Mouse (Mus musculus): ENCODE data around the gene Foxd1. TPM values are rescaled to one million over a fixed set of nuclear protein-coding genes. Genes with fewer than 3 reads are reported as not detected.
A peak's percentile ranks its signal among the peaks of the same experiment; 100 is the strongest.

Foxd1 gene
- polyA plus RNA-seq (2012; rRNA removed) (under 0.01 TPM in 1 of 2 replicates, not detected in the other), polyA plus RNA-seq (2014; fragmentation: Nextera tagmentation; extraction: Ambion mirVana) (not detected in 2 replicates)

- no peaks in the 10 kb centered on the region for H3K4me1 ChIP-seq (replicated peaks; ENCODE audit: control insufficient read depth in 2 of 2, insufficient read depth in 2 of 2, low read length in 1 of 2)
- under 1% methylated on average over 63 of the region's 76 CpGs for WGBS (ENCODE audit: insufficient replicate concordance)
- no peak for DNase-seq (ENCODE audit: low read depth in 3 of 3, low spot score in 3 of 3)
- no peak within 1 kb of the TSS for H3K9ac ChIP-seq (replicated peaks)
- no peak; the same call in 1 of the 2 replicates for ATAC-seq (ENCODE audit: insufficient read depth)
- H3K27ac ChIP-seq, result no peak within 1 kb of the TSS
- H3K9me3 ChIP-seq (ENCODE audit: control insufficient read depth, low read length), result no peaks in the 10 kb centered on the region
- peaks cover 87% of the 10 kb centered on the region for H3K27me3 ChIP-seq (ENCODE audit: control insufficient read depth, insufficient read depth, low read length)
- H3K36me3 ChIP-seq (replicated peaks; ENCODE audit: control insufficient read depth, insufficient read depth, low read depth), result no peaks in the 10 kb centered on the region
- H3K4me3 ChIP-seq (ENCODE audit: insufficient read depth in 1 of 2, low read depth in 2 of 2, low read length in 2 of 2), result peak within 1 kb of the TSS; percentile 23 to 35
- TF ChIP-seq EP300 (IDR thresholded peaks at IDR 0.05; ENCODE audit: low read depth) (no peak), CTCF (IDR thresholded peaks at IDR 0.05; ENCODE audit: low read depth) (no peak)
- H3K4me2 ChIP-seq (ENCODE audit: low read depth), result peak within 1 kb of the TSS; percentile 49
Observed at GRCm38 (mm10) chr13:98354090-98354801, at the start of gene Foxd1. TSS of gene Foxd1 (plus strand) at chr13:98354242.

DNA sequence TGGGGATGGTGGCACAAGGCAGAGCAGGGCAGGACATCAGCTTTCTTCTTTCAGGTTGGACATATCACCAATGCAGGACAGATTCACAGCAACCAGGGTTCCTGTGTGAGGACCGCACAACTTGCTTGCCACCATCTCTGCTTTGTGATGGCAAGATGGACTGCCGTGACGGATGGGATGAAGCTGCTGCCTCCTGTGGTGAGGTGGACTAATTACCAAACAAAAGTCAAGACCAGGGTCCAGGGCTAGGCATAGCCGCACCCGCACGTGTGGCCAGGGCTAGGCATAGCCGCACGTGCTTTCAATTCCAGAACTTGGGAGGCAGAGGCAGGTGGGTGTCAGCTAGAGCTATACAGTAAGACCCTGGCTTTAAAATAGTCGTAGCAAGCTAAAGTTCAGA, 48.8 kb upstream of the Foxd1 start:
- no peaks in the 10 kb centered on the region for H3K27me3 ChIP-seq (ENCODE audit: control insufficient read depth, insufficient read depth, low read length)
- 85% methylated on average over 9 of the region's 9 CpGs for WGBS (ENCODE audit: insufficient replicate concordance)
- H3K27ac ChIP-seq, result no peak overlapping the region
- H3K36me3 ChIP-seq (replicated peaks; ENCODE audit: control insufficient read depth, insufficient read depth, low read depth), result peaks cover 19% of the 10 kb centered on the region
- no peak overlapping the region for H3K4me2 ChIP-seq (ENCODE audit: low read depth)
- H3K4me1 ChIP-seq (replicated peaks; ENCODE audit: control insufficient read depth in 2 of 2, insufficient read depth in 2 of 2, low read length in 1 of 2), result no peaks in the 10 kb centered on the region
- TF ChIP-seq CTCF (IDR thresholded peaks at IDR 0.05; ENCODE audit: low read depth), result no peak
- no peak for ATAC-seq (ENCODE audit: insufficient read depth)
- no peaks in the 10 kb centered on the region for H3K9me3 ChIP-seq (ENCODE audit: control insufficient read depth, low read length)
- no peak overlapping the region for H3K4me3 ChIP-seq (ENCODE audit: insufficient read depth in 1 of 2, low read depth in 2 of 2, low read length in 2 of 2)
- H3K9ac ChIP-seq (replicated peaks), result no peak overlapping the region
- no peak for DNase-seq (ENCODE audit: low read depth in 3 of 3, low spot score in 3 of 3)

DNA sequence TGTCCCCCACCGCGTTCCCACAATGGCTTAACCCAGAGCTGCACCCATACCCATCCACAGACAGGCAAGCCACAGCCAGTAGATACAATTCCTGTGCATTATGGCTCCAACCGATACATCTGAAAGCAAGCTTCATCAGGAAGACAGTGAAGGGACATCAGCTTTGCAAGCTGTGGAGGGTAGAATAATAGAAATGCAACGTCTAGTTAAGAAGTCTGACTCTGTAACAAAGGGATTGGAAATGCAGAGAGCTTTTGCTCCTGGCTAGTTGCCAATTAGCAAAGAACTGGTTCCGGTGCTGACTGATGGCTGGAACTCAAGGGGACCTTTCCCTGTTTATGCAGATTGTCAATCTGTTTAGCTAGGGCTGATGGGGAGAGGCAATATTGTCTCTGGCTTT, 47.6 kb upstream of the Foxd1 start:
- Histone ChIP-seq H3K4me3 (ENCODE audit: insufficient read depth in 1 of 2, low read depth in 2 of 2, low read length in 2 of 2) (no peak overlapping the region), H3K27me3 (ENCODE audit: control insufficient read depth, insufficient read depth, low read length) (no peaks in the 10 kb centered on the region), H3K4me2 (ENCODE audit: low read depth) (no peak overlapping the region), H3K9ac (replicated peaks) (no peak overlapping the region), H3K36me3 (replicated peaks; ENCODE audit: control insufficient read depth, insufficient read depth, low read depth) (peaks cover 31% of the 10 kb centered on the region), H3K4me1 (replicated peaks; ENCODE audit: control insufficient read depth in 2 of 2, insufficient read depth in 2 of 2, low read length in 1 of 2) (no peaks in the 10 kb centered on the region), H3K9me3 (ENCODE audit: control insufficient read depth, low read length) (no peaks in the 10 kb centered on the region), H3K27ac (no peak overlapping the region)
- DNase-seq (ENCODE audit: low read depth in 3 of 3, low spot score in 3 of 3), result no peak
- no peak for TF ChIP-seq CTCF (IDR thresholded peaks at IDR 0.05; ENCODE audit: low read depth)
- no peak for TF ChIP-seq EP300 (IDR thresholded peaks at IDR 0.05; ENCODE audit: low read depth)
- 53% methylated on average over 5 of the region's 5 CpGs for WGBS (ENCODE audit: insufficient replicate concordance)
- no peak for ATAC-seq (ENCODE audit: insufficient read depth)

- H3K9me3 ChIP-seq (ENCODE audit: control insufficient read depth, low read length), result no peaks in the 10 kb centered on the region
- TF ChIP-seq CTCF (IDR thresholded peaks at IDR 0.05; ENCODE audit: low read depth), result no peak
- H3K4me2 ChIP-seq (ENCODE audit: low read depth), result no peak overlapping the region
- DNase-seq (ENCODE audit: low read depth in 3 of 3, low spot score in 3 of 3) (no peak), ATAC-seq (ENCODE audit: insufficient read depth) (no peak)
- no peak overlapping the region for H3K27ac ChIP-seq
- H3K9ac ChIP-seq (replicated peaks), result no peak overlapping the region
- H3K36me3 ChIP-seq (replicated peaks; ENCODE audit: control insufficient read depth, insufficient read depth, low read depth), result peaks cover 36% of the 10 kb centered on the region
- H3K27me3 ChIP-seq (ENCODE audit: control insufficient read depth, insufficient read depth, low read length), result no peaks in the 10 kb centered on the region
- 62% methylated on average over 14 of the region's 14 CpGs for WGBS (ENCODE audit: insufficient replicate concordance)
- no peak overlapping the region for H3K4me3 ChIP-seq (ENCODE audit: insufficient read depth in 1 of 2, low read depth in 2 of 2, low read length in 2 of 2)
- H3K4me1 ChIP-seq (replicated peaks; ENCODE audit: control insufficient read depth in 2 of 2, insufficient read depth in 2 of 2, low read length in 1 of 2), result no peaks in the 10 kb centered on the region
Observed at GRCm38 (mm10) chr13:98306852-98307475, 47.1 kb upstream of the Foxd1 start.

DNA sequence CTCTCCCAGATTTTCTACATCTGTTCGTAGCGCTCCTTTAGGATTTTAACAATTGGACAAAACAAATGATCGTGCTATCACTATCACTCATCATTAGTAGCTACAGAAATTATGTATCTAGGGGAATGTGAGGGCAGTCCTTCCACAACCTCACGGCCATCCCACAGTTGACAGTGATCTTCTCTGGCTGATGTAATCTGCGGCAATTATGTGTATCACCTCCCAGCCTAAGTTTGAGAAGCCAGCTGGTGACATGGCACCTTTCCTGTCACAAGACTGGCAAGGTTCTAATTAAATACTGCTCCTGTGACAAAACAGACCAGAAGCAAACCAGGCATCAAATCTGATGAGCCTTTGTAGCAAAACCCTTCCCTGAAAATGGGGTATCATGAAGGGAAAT, 46.0 kb upstream of the Foxd1 start:
- WGBS (ENCODE audit: insufficient replicate concordance), result 80% methylated on average over 5 of the region's 5 CpGs
- no peak for TF ChIP-seq EP300 (IDR thresholded peaks at IDR 0.05; ENCODE audit: low read depth)
- TF ChIP-seq CTCF (IDR thresholded peaks at IDR 0.05; ENCODE audit: low read depth), result no peak
- peaks cover 45% of the 10 kb centered on the region for H3K36me3 ChIP-seq (replicated peaks; ENCODE audit: control insufficient read depth, insufficient read depth, low read depth)
- H3K4me1 ChIP-seq (replicated peaks; ENCODE audit: control insufficient read depth in 2 of 2, insufficient read depth in 2 of 2, low read length in 1 of 2), result no peaks in the 10 kb centered on the region
- H3K4me3 ChIP-seq (ENCODE audit: insufficient read depth in 1 of 2, low read depth in 2 of 2, low read length in 2 of 2), result no peak overlapping the region
- no peaks in the 10 kb centered on the region for H3K9me3 ChIP-seq (ENCODE audit: control insufficient read depth, low read length)
- ATAC-seq (ENCODE audit: insufficient read depth) (no peak), DNase-seq (ENCODE audit: low read depth in 3 of 3, low spot score in 3 of 3) (no peak)
- H3K27ac ChIP-seq, result no peak overlapping the region
- no peaks in the 10 kb centered on the region for H3K27me3 ChIP-seq (ENCODE audit: control insufficient read depth, insufficient read depth, low read length)
- no peak overlapping the region for H3K4me2 ChIP-seq (ENCODE audit: low read depth)
- H3K9ac ChIP-seq (replicated peaks), result no peak overlapping the region

All from liver, embryonic 14.5 days (tissue).